ENCODE assay signal across 23 mouse cellular contexts in the genomic region with DNA sequence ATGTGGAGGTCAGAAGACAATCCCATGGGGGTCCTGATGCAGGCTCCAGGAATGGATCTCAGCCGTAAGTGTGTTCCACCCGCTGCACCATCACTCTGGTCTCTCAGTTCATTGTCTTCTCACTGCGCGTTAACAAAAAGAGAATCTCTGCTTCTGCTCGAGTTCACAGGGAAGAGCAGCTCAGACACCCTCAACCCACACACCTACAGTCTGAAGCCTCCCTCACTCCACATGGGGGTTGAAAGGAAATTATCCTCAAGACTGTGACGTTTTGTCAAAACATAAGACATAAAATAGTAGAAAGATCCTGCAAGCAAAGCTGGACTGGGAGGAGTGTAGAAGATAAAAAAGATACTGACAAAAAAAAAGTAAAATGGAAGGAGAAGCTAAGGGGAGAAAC. TPM values are rescaled to one million over a fixed set of nuclear protein-coding genes. Genes with fewer than 3 reads are reported as not detected.
"Had no signal": no experiment of that assay in that cellular context is flagged by ENCODE, and none has a peak within 500 bp of the region (broad histone marks: within the 10 kb centered on the region; RNA-seq: fewer than 3 reads in every experiment).

No protein-coding gene starts in this region.

- H3K4me3 ChIP-seq: heart, adult 2 months; heart, embryonic 13.5 days; heart, embryonic 15.5 days; hindbrain, embryonic 13.5 days; hindbrain, embryonic 15.5 days; limb, embryonic 10.5 days; limb, embryonic 12.5 days; liver, embryonic 13.5 days had no signal

- H3K27ac ChIP-seq: heart, adult 2 months; heart, embryonic 13.5 days; heart, embryonic 15.5 days; hindbrain, embryonic 13.5 days; hindbrain, embryonic 15.5 days; hindbrain, postnatal 0 days; limb, embryonic 10.5 days; limb, embryonic 12.5 days; liver, embryonic 13.5 days had no signal

- DNase-seq: forebrain, postnatal 0 days; gastrocnemius, postnatal 14 days; gastrocnemius, postnatal 36 days; heart, adult 11 months; heart, adult 2 months; heart, postnatal 14 days; heart, postnatal 36 days; kidney, adult 11 months; kidney, adult 8-10 months; kidney, postnatal 10 days; kidney, postnatal 25 days; kidney, postnatal 4 days; layer of hippocampus, adult 9-11 months; liver; liver, embryonic 13.5 days had no signal

RNA-seq across cellular contexts. Expression of gene Nell2, which starts 6.3 kb away (rescaled TPM):
- total RNA-seq: hematopoietic stem cell, adult 5-6 weeks had no signal
